Mouse (Mus musculus) C2C12 (cell line): Measurements from ENCODE around the gene Gad2.

Experiments
- CEBPB ChIP-seq: IDR thresholded peaks from one replicate; pipeline ENCODE4 v1.6.1; 2011; ENCODE audit warnings: low read depth, mild to moderate bottlenecking, control low read depth, moderate library complexity
- CTCF ChIP-seq: IDR thresholded peaks from one replicate; pipeline ENCODE4 v1.5.1; 2011; ENCODE audit not compliant: control insufficient read depth, insufficient read depth, insufficient read length
- FOSL1 ChIP-seq: IDR thresholded peaks from one replicate; pipeline ENCODE4 v1.8.0; 2011; ENCODE audit warnings: mild to moderate bottlenecking, low read length; ENCODE audit not compliant: poor library complexity, insufficient read depth, severe bottlenecking
- MAX ChIP-seq: IDR thresholded peaks from one replicate; pipeline ENCODE4 v1.6.1; 2011; ENCODE audit warnings: mild to moderate bottlenecking, control low read depth
- MYOD1 ChIP-seq: IDR thresholded peaks from one replicate; pipeline ENCODE4 v1.6.1; 2011; ENCODE audit warnings: low read depth; ENCODE audit not compliant: control insufficient read depth, insufficient read length
- MYOG ChIP-seq: IDR thresholded peaks from one replicate; pipeline ENCODE4 v1.6.1; 2011; ENCODE audit not compliant: control insufficient read depth, insufficient read length; ENCODE audit errors: extremely low read depth
- USF1 ChIP-seq: IDR thresholded peaks from one replicate; pipeline ENCODE4 v1.6.1; 2011; ENCODE audit warnings: low read depth, mild to moderate bottlenecking, control low read depth, moderate library complexity

GRCm38 (mm10) chr2:22620030-22620429, 2.0 kb upstream of the Gad2 start:
- TF ChIP-seq CTCF, result no peak
- no peak for TF ChIP-seq MAX
- no peak for TF ChIP-seq MYOD1
- no peak for TF ChIP-seq MYOG
- TF ChIP-seq USF1, result no peak
- TF ChIP-seq FOSL1, result no peak
- no peak for TF ChIP-seq CEBPB
